Mouse (Mus musculus) E14TG2a.4 (cell line): ENCODE measurements around the gene Dars.

Experiments
- H3K27me3 ChIP-seq: 2 replicates; pipeline ENCODE4 v1.6.1; 2014; ENCODE audit warnings: low read length, control low read depth; ENCODE audit not compliant: insufficient read depth
- H3K36me3 ChIP-seq: 2 replicates; pipeline ENCODE4 v1.6.1; 2014; ENCODE audit warnings: low read length, control low read depth; ENCODE audit not compliant: insufficient read depth
- H3K4me1 ChIP-seq: replicated peaks from 2 replicates; pipeline ENCODE4 v1.6.1; 2014; ENCODE audit warnings: low read depth, low read length, control low read depth
- H3K4me3 ChIP-seq: replicated peaks from 2 replicates; pipeline ENCODE4 v1.5.1; 2014; ENCODE audit warnings: mild to moderate bottlenecking, low read length
- H3K9me3 ChIP-seq: 2 replicates; pipeline ENCODE4 v1.6.1; 2014; ENCODE audit warnings: low read length, control low read depth
- CTCF ChIP-seq: conservative IDR thresholded peaks from 2 replicates; pipeline ENCODE4 v1.5.1; 2014; ENCODE audit warnings: low read length
- NANOG ChIP-seq: IDR thresholded peaks from 2 replicates; pipeline ENCODE4 v1.6.1; 2014; ENCODE audit warnings: borderline replicate concordance, low read length, mixed read lengths
- POU5F1 ChIP-seq: IDR thresholded peaks from 2 replicates; pipeline ENCODE4 v1.6.1; 2014; ENCODE audit warnings: low read length, borderline replicate concordance

Gene Dars

DNA sequence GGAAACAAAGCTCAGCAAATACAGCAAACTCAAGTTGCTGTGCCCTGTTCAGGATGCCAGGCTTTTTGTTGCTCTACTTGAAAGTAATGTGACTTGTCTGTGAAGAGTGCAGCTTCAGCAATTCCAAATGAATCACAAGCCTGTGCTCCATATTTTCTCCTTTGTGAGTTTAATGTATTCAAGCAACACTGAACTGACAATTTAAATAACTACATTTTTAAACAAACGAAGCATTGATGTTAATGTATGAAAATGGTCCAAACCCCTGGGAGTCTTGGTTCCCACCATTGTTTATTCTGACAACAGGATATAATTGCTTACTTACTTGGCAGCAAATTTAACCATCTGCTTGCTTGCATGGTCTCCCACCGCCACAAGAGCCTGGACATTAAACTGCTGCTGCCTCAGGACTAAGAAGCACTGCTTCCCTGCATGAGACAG is 12.1 kb downstream of the Dars start:
- peaks cover 66% of the 10 kb centered on the region for H3K36me3 ChIP-seq
- H3K9me3 ChIP-seq = no peaks in the 10 kb centered on the region
- TF ChIP-seq CTCF (no peak), POU5F1 (no peak), NANOG (no peak)
- H3K27me3 ChIP-seq = no peaks in the 10 kb centered on the region
- H3K4me3 ChIP-seq = no peak overlapping the region
- peaks cover 56% of the 10 kb centered on the region for H3K4me1 ChIP-seq

DNA sequence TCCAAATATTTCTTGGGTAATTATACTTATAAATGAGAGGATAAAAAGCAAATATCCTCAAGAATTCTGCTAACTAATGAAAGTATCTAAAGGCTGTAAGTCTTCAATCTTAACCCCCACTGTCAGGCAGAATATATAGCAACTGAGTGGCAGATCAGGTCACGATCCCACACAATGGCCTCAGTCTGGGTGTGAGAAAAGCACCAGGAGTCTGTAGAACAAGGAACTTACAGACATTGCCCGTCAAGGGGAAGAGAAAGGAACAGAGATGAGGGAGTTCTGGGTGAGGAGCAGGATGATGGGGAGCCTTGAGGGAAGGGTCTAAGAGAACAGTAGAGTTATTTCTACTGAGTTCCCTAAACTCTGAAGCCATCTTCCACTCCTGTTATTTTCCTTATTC is 16.2 kb downstream of the Dars start:
- Histone ChIP-seq H3K9me3 (no peaks in the 10 kb centered on the region), H3K27me3 (no peaks in the 10 kb centered on the region), H3K36me3 (peaks cover 71% of the 10 kb centered on the region), H3K4me3 (peak overlapping the region; percentile 7; the same call in 1 of the 2 replicates), H3K4me1 (peaks cover 65% of the 10 kb centered on the region)
- TF ChIP-seq CTCF (no peak), POU5F1 (no peak), NANOG (no peak)

DNA sequence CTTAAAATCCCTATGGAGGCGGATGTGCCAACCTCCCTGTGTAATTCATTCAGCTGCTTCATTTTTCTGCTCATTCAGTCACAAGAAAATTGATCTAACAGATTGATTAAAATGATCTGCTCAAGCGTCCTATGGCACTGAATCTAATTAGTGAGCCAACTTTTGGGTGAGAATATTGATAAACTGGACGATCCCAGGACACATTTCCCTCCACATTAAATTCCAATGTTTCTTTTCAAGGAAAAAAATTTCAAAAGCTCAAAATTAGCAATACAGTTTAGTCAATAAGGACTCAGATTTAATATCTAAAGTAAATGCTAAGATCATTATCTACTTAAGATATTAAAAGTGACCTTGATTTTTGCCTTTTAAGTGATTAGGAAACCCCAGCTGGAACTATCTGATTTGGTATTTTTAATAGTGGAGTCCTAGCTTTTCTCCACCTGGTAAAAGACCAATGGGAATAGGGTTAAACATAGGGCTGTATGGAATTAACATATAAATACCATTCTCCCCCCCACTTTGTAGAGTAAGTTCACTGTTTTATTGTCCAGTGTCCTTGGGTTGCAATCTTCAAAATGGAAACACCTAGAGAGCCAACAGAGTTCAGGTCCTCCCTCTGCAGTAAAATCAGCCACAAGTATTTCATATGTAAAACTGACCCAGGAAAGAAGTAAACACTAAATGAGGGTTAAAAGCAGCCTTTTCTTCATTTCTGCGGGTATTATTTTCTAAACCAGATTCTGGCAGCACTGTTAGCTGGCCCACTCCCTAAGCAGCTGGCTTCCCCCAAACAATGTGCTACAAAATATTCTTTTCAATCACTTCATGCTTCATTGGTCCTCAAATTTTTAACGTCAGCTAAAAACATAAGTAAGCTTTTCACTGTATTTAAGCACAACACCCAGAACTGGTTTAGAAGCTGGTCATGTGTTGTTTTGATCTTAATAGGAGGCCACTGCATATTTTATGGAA is 16.9 kb downstream of the Dars start:
- no peaks in the 10 kb centered on the region for H3K9me3 ChIP-seq
- H3K27me3 ChIP-seq = no peaks in the 10 kb centered on the region
- peaks cover 67% of the 10 kb centered on the region for H3K36me3 ChIP-seq
- H3K4me3 ChIP-seq = peak overlapping the region; percentile 7; the same call in 1 of the 2 replicates
- peaks cover 65% of the 10 kb centered on the region for H3K4me1 ChIP-seq
- TF ChIP-seq NANOG (peak; percentile 61; the same call in 1 of the 2 replicates), CTCF (no peak)

GRCm38 (mm10) chr1:128398738-128399445 is 18.3 kb downstream of the Dars start:
- H3K4me1 ChIP-seq = peaks cover 71% of the 10 kb centered on the region

DNA sequence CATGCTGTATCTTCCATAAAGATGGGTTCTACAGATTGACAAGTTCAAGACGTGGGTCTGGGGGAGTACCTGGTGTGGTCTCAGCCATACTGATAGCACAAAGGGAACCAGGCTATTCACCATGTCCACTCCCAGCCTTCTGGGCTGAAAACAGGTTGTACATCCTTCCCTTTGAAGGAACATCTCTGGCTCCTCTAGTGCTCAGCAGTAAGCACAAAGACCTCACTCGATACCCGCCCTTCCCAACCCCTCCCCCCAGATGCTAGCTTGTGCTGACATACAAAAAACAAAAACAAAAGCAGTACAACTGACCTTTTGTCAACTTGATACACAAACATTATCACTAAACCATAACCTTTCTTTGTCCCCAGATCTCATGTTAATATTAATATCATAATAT is 22.5 kb downstream of the Dars start:
- Histone ChIP-seq H3K36me3 (peaks cover 59% of the 10 kb centered on the region), H3K4me3 (no peak overlapping the region), H3K27me3 (no peaks in the 10 kb centered on the region), H3K4me1 (peaks cover 73% of the 10 kb centered on the region), H3K9me3 (no peaks in the 10 kb centered on the region)
- TF ChIP-seq POU5F1 (no peak), CTCF (no peak), NANOG (no peak)

More at GRCm38 (mm10) chr1:128398738-128399445, 18.3 kb downstream of the Dars start:
- TF ChIP-seq NANOG (no peak), CTCF (no peak), POU5F1 (no peak)
- Histone ChIP-seq H3K27me3 (no peaks in the 10 kb centered on the region), H3K4me3 (no peak overlapping the region), H3K36me3 (peaks cover 63% of the 10 kb centered on the region), H3K9me3 (no peaks in the 10 kb centered on the region)

DNA sequence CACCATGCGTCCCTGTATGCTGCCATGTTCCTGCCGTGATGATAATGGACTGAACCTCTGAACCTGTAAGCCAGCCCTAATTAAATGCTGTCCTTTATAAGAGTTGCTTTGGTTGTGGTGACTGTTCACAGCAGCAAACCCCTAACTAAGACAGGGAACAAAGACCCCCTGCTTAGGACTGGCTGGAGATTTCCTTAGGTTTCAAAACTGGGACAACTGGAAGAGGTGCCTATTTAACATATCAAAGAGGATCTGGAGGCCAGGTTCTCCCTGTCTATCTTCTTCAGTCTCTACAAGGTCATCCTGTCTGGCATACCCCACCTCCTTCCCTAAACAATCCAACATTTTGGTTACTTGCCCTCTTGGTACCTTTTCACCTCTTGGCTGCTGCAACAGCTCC is 24.8 kb downstream of the Dars start:
- Histone ChIP-seq H3K9me3 (no peaks in the 10 kb centered on the region), H3K36me3 (peaks cover 64% of the 10 kb centered on the region), H3K4me3 (no peak overlapping the region), H3K27me3 (no peaks in the 10 kb centered on the region), H3K4me1 (peaks cover 52% of the 10 kb centered on the region)
- TF ChIP-seq NANOG = peak; percentile 94
- TF ChIP-seq POU5F1 = no peak
- no peak for TF ChIP-seq CTCF

DNA sequence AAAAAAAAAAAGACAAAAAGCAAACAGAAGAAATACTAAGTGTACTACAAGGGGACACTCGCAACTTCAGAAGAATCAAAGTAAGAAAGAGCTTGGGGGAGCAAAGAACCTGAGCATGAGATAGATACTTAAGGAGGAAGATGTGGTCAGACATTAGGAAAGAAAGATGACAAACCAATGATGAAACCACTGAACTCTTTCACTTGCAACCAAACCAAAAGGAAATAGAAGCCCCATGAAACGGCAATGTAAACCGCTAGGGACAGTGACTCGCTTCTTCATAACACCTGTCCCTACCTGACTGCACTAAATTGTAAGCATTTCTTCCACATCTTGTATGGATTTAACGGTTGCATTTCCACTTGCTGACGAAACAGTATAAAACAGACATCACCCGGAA is 30.7 kb downstream of the Dars start:
- Histone ChIP-seq H3K4me1 (peaks cover 5% of the 10 kb centered on the region), H3K4me3 (no peak overlapping the region), H3K9me3 (no peaks in the 10 kb centered on the region), H3K27me3 (no peaks in the 10 kb centered on the region), H3K36me3 (peaks cover 86% of the 10 kb centered on the region)
- TF ChIP-seq POU5F1 (no peak), CTCF (no peak), NANOG (no peak)

- Histone ChIP-seq H3K9me3 (no peaks in the 10 kb centered on the region), H3K27me3 (no peaks in the 10 kb centered on the region), H3K4me1 (no peaks in the 10 kb centered on the region), H3K36me3 (peaks cover 79% of the 10 kb centered on the region), H3K4me3 (no peak overlapping the region)
- TF ChIP-seq POU5F1 = no peak
- TF ChIP-seq NANOG = no peak
- no peak for TF ChIP-seq CTCF
Observed at GRCm38 (mm10) chr1:128376841-128377240, 40.3 kb downstream of the Dars start.
